Mouse (Mus musculus): ENCODE measurements around the gene Bub1. TPM values are rescaled to one million over a fixed set of nuclear protein-coding genes. Genes with fewer than 3 reads are reported as not detected.

Bub1 gene
- polyA plus RNA-seq, 3 experiments from 2014 or later, result 1.6 to 16.2 (median 2.3) TPM

GRCm38 (mm10) chr2:127774578-127774941, 57.1 kb downstream of the Bub1 start:
- no peak for ATAC-seq

- ATAC-seq, result no peak
Observed at GRCm38 (mm10) chr2:127773938-127774577, 57.6 kb downstream of the Bub1 start.

- no peak for ATAC-seq
Observed at GRCm38 (mm10) chr2:127761587-127761986, 70.1 kb downstream of the Bub1 start.

GRCm38 (mm10) chr2:127760429-127761000, 71.2 kb downstream of the Bub1 start:
- ATAC-seq, result no peak

- no peak for ATAC-seq
Observed at GRCm38 (mm10) chr2:127760014-127760413, 71.7 kb downstream of the Bub1 start.

- ATAC-seq, result no peak
Observed at GRCm38 (mm10) chr2:127759157-127759880, 72.3 kb downstream of the Bub1 start.

- ATAC-seq, result no peak
Observed at GRCm38 (mm10) chr2:127757171-127757570, 74.5 kb downstream of the Bub1 start.

- no peak for ATAC-seq
Observed at GRCm38 (mm10) chr2:127754113-127754512, 77.6 kb downstream of the Bub1 start.

GRCm38 (mm10) chr2:127751849-127752610, 79.6 kb downstream of the Bub1 start:
- no peak for ATAC-seq

Other genes with a start within 250 kb of the Bub1 start
- 1 to 10 TPM in 2 of 3 experiments, under 1 TPM in 1; 0.92 to 3.0 (median 2.4) TPM for gene Zfp661, start 244.8 kb downstream of the Bub1 start, polyA plus RNA-seq (2017; shearing (Covaris generic))
- gene Mrps5, start 244.6 kb downstream of the Bub1 start, polyA plus RNA-seq (2017; shearing (Covaris generic)), result 100 to 1,000 TPM; 107 to 152 (median 144) TPM
- gene Mal, start 175.2 kb downstream of the Bub1 start, polyA plus RNA-seq (2017; shearing (Covaris generic)), result not detected
- not detected for gene Mall, start 101.9 kb downstream of the Bub1 start, polyA plus RNA-seq (2017; shearing (Covaris generic))
- under 1 TPM in 1 of 3 experiments, not detected in 2; 0.36 TPM for gene Nphp1, start 43.0 kb downstream of the Bub1 start, polyA plus RNA-seq (2017; shearing (Covaris generic))
- gene Mtln, start 39.4 kb downstream of the Bub1 start, polyA plus RNA-seq (2017; shearing (Covaris generic)), result 10 to 100 TPM; 18.2 to 38.9 (median 34.5) TPM
- gene Acoxl, start 7.0 kb upstream of the Bub1 start, polyA plus RNA-seq (2017; shearing (Covaris generic)), result under 1 TPM in 1 of 3 experiments, not detected in 2; 0.72 TPM

All from inflammation-experienced regulatory T-cells, adult 6 months (primary cell).